Mouse (Mus musculus) forelimb bud, embryonic 11.5 days (tissue): ENCODE measurements at regions not wholly inside any gene's neighbourhood (a gene's known extent, or its start where the extent isn't known, plus 50 kb on each side); places are given as distances from the start of the nearest gene placed in this dataset.

ENCODE experiments used
- DNase-seq: peaks from one replicate; pipeline ENCODE4 v3.0.0-alpha.2; 2012; ENCODE audit warnings: low read depth, low spot score

- DNase-seq = peak; percentile 72
These were observed 654.9 kb downstream of the Gsdmc2 start for GRCm38 (mm10) chr15:63190086-63190485.

DNA sequence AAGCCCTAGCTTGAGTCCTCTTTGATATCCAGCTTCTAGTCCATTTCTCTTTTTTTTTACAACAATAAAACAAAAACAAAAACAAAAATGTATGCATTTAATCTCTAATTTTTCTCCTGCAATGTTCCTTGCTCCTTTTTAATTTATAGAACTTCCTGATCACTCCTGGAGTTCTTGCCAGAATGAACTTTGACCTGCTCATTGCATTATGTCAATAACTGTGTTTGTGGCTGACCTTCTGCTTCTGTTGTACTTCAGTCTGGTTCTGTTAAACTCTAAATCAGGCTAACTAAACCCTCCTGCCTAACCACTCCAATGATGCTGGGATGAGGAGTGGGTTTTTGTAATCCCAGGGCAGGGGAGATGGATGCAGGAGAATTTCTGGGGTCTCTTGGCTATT is 674.0 kb downstream of the Gsdmc2 start:
- DNase-seq = no peak

- DNase-seq = no peak
These were observed 674.8 kb downstream of the Gsdmc2 start for GRCm38 (mm10) chr15:63170171-63170570.

- DNase-seq = no peak
These were observed 678.6 kb downstream of the Gsdmc2 start for GRCm38 (mm10) chr15:63166411-63166810.

DNA sequence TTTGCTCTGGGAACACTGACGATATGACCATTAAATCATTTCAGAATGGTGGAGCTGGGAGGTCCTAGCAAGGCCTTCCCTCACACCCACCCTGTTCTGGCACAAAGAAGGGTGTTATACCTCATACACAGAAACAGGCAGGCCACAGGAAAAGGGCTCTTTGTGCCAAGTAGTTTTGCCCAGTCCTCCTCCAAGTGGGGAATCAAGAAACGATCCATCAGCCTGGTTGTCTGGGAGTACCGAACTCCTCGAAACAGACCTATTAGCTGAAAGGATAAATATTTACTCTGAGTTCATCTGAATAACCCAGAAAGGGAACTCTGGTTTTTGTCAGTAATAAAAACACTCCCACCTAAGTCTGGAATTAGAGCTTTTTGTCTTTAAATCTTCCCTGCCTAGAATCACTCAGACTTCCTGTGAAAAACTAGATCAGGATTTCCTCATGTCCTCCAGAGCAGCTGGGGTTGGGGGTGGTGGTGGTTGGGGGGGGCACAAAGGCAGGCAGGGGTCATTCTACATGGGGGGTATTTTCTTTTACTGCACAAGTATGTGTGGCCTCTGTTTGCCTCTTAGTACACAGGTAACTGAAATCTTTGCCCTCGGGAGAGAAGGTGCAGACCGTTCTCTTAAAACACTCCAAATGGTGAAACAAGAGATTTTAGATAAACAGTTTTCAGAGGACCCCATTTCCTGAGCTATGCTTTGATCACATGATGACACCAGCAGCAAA is 681.3 kb downstream of the Gsdmc2 start:
- peak; percentile 5 for DNase-seq

DNA sequence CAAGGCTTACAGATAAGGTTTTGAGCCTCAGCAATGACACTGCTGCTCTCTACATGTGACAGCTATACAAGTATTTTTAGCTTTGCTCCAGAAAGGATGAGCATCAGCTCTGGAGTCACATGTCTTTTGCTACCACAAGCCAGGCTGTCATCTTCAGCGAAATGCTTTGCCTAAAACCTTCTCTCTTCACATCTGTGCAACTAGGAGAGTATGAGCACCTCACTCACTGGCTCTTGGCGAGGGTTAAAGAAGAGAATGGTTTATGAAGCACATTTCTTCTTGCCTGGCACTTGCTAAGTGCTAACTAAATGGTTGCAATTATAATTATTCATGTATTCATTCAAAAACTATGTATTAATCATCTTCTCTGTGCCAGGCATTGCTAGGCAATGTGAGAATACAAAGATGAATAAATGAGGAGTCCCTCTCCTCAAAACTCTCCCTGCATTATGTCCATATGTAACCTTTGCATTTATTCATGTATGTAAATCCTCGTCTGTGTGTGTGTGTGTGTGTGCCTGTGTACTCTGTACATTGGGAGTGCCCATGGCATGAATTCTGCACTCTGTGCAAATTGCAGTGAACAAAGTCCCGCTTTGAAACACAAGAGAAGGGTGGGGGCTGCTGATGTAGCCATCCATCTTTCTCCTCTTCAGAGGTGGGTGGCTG is 682.0 kb downstream of the Gsdmc2 start:
- no peak for DNase-seq

GRCm38 (mm10) chr15:63123123-63123688 is 721.8 kb downstream of the Gsdmc2 start:
- no peak for DNase-seq

- DNase-seq = no peak
These were observed 732.1 kb downstream of the Gsdmc2 start for GRCm38 (mm10) chr15:63112918-63113317.

DNA sequence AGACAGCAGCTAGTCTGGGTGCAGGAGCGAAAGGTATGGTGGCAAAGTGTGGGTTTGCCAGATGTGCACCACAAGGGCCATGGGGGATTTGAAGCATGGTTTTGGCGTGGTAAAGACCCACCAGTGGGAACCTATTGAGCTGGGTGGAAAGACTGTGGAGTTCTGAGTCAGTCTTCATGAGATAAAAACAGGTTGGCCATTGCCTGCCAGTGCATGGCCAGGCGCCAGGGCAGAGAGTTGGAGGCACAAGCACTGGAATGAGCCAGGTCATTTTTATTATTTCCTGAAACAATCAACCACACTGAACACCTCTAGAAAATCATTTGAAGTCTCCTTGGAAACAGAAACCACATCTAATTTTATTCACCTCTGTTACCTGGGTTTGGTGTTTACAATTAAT is 744.9 kb downstream of the Gsdmc2 start:
- no peak for DNase-seq

GRCm38 (mm10) chr15:63081972-63082371 is 763.0 kb downstream of the Gsdmc2 start:
- no peak for DNase-seq

- no peak for DNase-seq
These were observed 765.2 kb downstream of the Gsdmc2 start for GRCm38 (mm10) chr15:63079825-63080224.

DNA sequence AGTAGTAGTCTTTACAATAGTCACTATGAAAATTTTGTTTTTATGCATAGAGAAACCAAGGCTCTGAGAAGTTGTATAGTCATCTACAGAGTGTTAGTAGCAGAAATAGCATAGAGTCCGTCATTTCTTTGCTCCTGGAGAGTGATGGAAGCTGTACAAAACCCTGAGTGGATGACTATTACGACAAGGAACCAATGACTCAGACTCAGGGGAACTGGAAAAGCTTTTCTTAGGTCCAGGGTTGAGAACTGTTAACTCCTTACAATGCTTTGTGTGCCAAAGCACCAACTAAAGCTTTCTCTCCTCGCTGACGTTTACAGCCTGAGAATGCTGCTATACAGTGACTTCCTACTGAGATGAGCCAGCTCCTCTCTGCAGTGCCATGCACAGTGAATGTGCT is 773.1 kb downstream of the Gsdmc2 start:
- DNase-seq = no peak

- DNase-seq = no peak
These were observed 777.9 kb downstream of the Gsdmc2 start for GRCm38 (mm10) chr15:63067126-63067525.

GRCm38 (mm10) chr15:63066020-63066439 is 778.9 kb downstream of the Gsdmc2 start:
- no peak for DNase-seq

GRCm38 (mm10) chr15:63061891-63062290 is 783.1 kb downstream of the Gsdmc2 start:
- DNase-seq = no peak

GRCm38 (mm10) chr15:63060826-63061225 is 784.2 kb downstream of the Gsdmc2 start:
- DNase-seq = no peak

GRCm38 (mm10) chr15:63052570-63053255 is 792.3 kb downstream of the Gsdmc2 start:
- peak; percentile 74 for DNase-seq

- DNase-seq = no peak
These were observed 794.9 kb downstream of the Gsdmc2 start for GRCm38 (mm10) chr15:63050033-63050432.

GRCm38 (mm10) chr15:63042367-63042766 is 802.6 kb downstream of the Gsdmc2 start:
- no peak for DNase-seq

- no peak for DNase-seq
These were observed 808.7 kb downstream of the Gsdmc2 start for GRCm38 (mm10) chr15:63036241-63036640.

DNA sequence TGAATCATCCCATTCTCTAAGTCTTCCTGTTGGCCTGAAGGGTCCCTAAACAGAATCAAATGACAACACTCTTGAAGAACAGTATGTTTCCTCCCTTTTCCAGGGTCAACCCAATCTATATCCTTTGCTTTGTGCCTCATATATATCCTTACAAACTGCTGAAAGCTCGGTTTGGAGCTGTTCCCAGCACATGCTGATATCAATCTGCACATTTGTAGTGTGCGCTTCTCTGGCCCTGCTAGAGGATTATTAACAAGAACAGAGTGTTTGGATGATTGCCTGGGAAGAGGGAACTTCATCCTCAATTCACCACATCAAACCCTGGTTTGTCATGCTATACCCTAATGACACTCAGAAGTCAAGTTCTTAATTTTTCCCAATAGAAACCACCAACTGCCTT is 824.2 kb downstream of the Gsdmc2 start:
- DNase-seq = no peak

GRCm38 (mm10) chr15:63017966-63018365 is 827.0 kb downstream of the Gsdmc2 start:
- no peak for DNase-seq
